Mouse (Mus musculus) neural tube, embryonic 15.5 days (tissue): ENCODE measurements around the gene Birc6. TPM values are rescaled to one million over a fixed set of nuclear protein-coding genes. Genes with fewer than 3 reads are reported as not detected.
"Not testable (repeated sequence)": the region's sequence is repeated elsewhere in the genome, so short reads cannot be mapped to it uniquely, and the experiment has no call there.

Experiments
- ATAC-seq: fragments of 200-750 bp; cut with Nextera tagmentation; 2 replicates; pipeline ENCODE4 v1.8.0; 2017; ENCODE audit warnings: mild to moderate bottlenecking, moderate TSS enrichment, moderate library complexity; ENCODE audit not compliant: low FRiP score
- H3K27ac ChIP-seq: fragments of 300-500 bp; sonication (generic); replicated peaks from 2 replicates; pipeline ENCODE4 v1.5.1; 2015; ENCODE audit warnings: mild to moderate bottlenecking, inconsistent platforms
- H3K27me3 ChIP-seq: fragments of 300-500 bp; sonication (generic); replicated peaks from 2 replicates; pipeline ENCODE4 v1.6.1; 2015; ENCODE audit warnings: inconsistent platforms
- H3K36me3 ChIP-seq: fragments of 300-500 bp; sonication (generic); 2 replicates; pipeline ENCODE4 v1.6.1; 2015; ENCODE audit warnings: inconsistent platforms
- H3K4me1 ChIP-seq: fragments of 300-500 bp; sonication (generic); 2 replicates; pipeline ENCODE4 v1.6.1; 2015; ENCODE audit warnings: inconsistent platforms
- H3K4me2 ChIP-seq: fragments of 300-500 bp; sonication (generic); 2 replicates; pipeline ENCODE4 v1.6.1; 2015; ENCODE audit warnings: inconsistent platforms, mild to moderate bottlenecking, moderate library complexity
- H3K4me3 ChIP-seq: fragments of 300-500 bp; sonication (generic); replicated peaks from 2 replicates; pipeline ENCODE4 v1.5.1; 2015; ENCODE audit warnings: mild to moderate bottlenecking, inconsistent platforms
- H3K9ac ChIP-seq: fragments of 300-500 bp; sonication (generic); replicated peaks from 2 replicates; pipeline ENCODE4 v1.6.1; 2015; ENCODE audit warnings: mild to moderate bottlenecking, inconsistent platforms
- H3K9me3 ChIP-seq: fragments of 300-500 bp; sonication (generic); replicated peaks from 2 replicates; pipeline ENCODE4 v1.6.1; 2016; ENCODE audit warnings: inconsistent platforms
- WGBS: fragments of 180-500 bp; shearing (Covaris S2); methylation state at CpG from one replicate; pipeline ENCODE4 v1.1.7; 2015; ENCODE audit warnings: mixed read lengths; 5-methylcytosine and 5-hydroxymethylcytosine counted together
- polyA plus RNA-seq: library from polyadenylated mRNA; unstranded; fragments of >200 nt; fragmentation: Nextera tagmentation; extraction: Ambion mirVana; gene quantifications from 2 replicates; pipeline ENCODE4 v1.2.1, GENCODE M21; 2015

The Birc6 gene
- polyA plus RNA-seq, 1 experiment from 2014 or later = 81.9 TPM

- Histone ChIP-seq H3K9ac (no peak overlapping the region), H3K27me3 (no peaks in the 10 kb centered on the region), H3K36me3 (peaks cover 38% of the 10 kb centered on the region), H3K9me3 (no peaks in the 10 kb centered on the region), H3K4me2 (no peak overlapping the region), H3K4me3 (no peak overlapping the region), H3K27ac (no peak overlapping the region), H3K4me1 (no peaks in the 10 kb centered on the region)
- ATAC-seq = no peak
- WGBS = 94% methylated on average over 13 of the region's 13 CpGs
Observed at GRCm38 (mm10) chr17:74670031-74670430, 141.9 kb downstream of the Birc6 start.

- Histone ChIP-seq H3K27me3 (no peaks in the 10 kb centered on the region), H3K9me3 (no peaks in the 10 kb centered on the region), H3K4me1 (no peaks in the 10 kb centered on the region), H3K36me3 (peaks cover 44% of the 10 kb centered on the region), H3K27ac (no peak overlapping the region), H3K4me3 (no peak overlapping the region), H3K9ac (no peak overlapping the region), H3K4me2 (no peak overlapping the region)
- no peak for ATAC-seq
- 81% methylated on average over 4 of the region's 4 CpGs for WGBS
Observed at GRCm38 (mm10) chr17:74672446-74672845, 144.4 kb downstream of the Birc6 start.

- no peak for ATAC-seq
- H3K36me3 ChIP-seq = peaks cover 48% of the 10 kb centered on the region
Observed at GRCm38 (mm10) chr17:74673251-74673650, 145.2 kb downstream of the Birc6 start.

GRCm38 (mm10) chr17:74678061-74678460 is 150.0 kb downstream of the Birc6 start:
- H3K4me3 ChIP-seq = no peak overlapping the region
- no peak for ATAC-seq
- no peaks in the 10 kb centered on the region for H3K27me3 ChIP-seq
- 95% methylated on average over 8 of the region's 8 CpGs for WGBS
- no peaks in the 10 kb centered on the region for H3K4me1 ChIP-seq
- H3K4me2 ChIP-seq = no peak overlapping the region
- H3K9ac ChIP-seq = no peak overlapping the region
- H3K27ac ChIP-seq = no peak overlapping the region
- peaks cover 34% of the 10 kb centered on the region for H3K36me3 ChIP-seq
- H3K9me3 ChIP-seq = no peaks in the 10 kb centered on the region

More at GRCm38 (mm10) chr17:74673251-74673650, 145.2 kb downstream of the Birc6 start:
- Histone ChIP-seq H3K9ac (no peak overlapping the region), H3K4me1 (no peaks in the 10 kb centered on the region), H3K27me3 (no peaks in the 10 kb centered on the region), H3K4me3 (no peak overlapping the region), H3K9me3 (no peaks in the 10 kb centered on the region), H3K27ac (no peak overlapping the region), H3K4me2 (no peak overlapping the region)

GRCm38 (mm10) chr17:74684927-74685326 is 156.8 kb downstream of the Birc6 start:
- no peaks in the 10 kb centered on the region for H3K9me3 ChIP-seq
- no peaks in the 10 kb centered on the region for H3K4me1 ChIP-seq
- no peak overlapping the region for H3K9ac ChIP-seq
- no peak for ATAC-seq
- no peak overlapping the region for H3K4me2 ChIP-seq
- H3K36me3 ChIP-seq = peaks cover 15% of the 10 kb centered on the region; the same call in 1 of the 2 replicates
- H3K27ac ChIP-seq = no peak overlapping the region
- 85% methylated on average over 3 of the region's 3 CpGs for WGBS
- H3K4me3 ChIP-seq = no peak overlapping the region
- H3K27me3 ChIP-seq = no peaks in the 10 kb centered on the region

GRCm38 (mm10) chr17:74688555-74688954 is 160.5 kb downstream of the Birc6 start:
- no peak overlapping the region for H3K9ac ChIP-seq
- 94% methylated on average over 2 of the region's 2 CpGs for WGBS
- H3K36me3 ChIP-seq = peaks cover 39% of the 10 kb centered on the region
- H3K4me2 ChIP-seq = no peak overlapping the region
- no peak overlapping the region for H3K4me3 ChIP-seq
- no peaks in the 10 kb centered on the region for H3K27me3 ChIP-seq
- ATAC-seq = no peak
- no peaks in the 10 kb centered on the region for H3K9me3 ChIP-seq
- no peak overlapping the region for H3K27ac ChIP-seq
- no peaks in the 10 kb centered on the region for H3K4me1 ChIP-seq

GRCm38 (mm10) chr17:74689406-74689805 is 161.3 kb downstream of the Birc6 start:
- Histone ChIP-seq H3K9ac (no peak overlapping the region), H3K9me3 (no peaks in the 10 kb centered on the region), H3K4me1 (no peaks in the 10 kb centered on the region), H3K27ac (no peak overlapping the region), H3K4me3 (no peak overlapping the region), H3K27me3 (no peaks in the 10 kb centered on the region), H3K4me2 (no peak overlapping the region), H3K36me3 (peaks cover 39% of the 10 kb centered on the region)
- WGBS = 95% methylated on average over 4 of the region's 4 CpGs
- no peak for ATAC-seq

GRCm38 (mm10) chr17:74701661-74702060 is 173.6 kb downstream of the Birc6 start:
- H3K4me3 ChIP-seq, H3K9ac ChIP-seq, H3K27ac ChIP-seq, H3K27me3 ChIP-seq, H3K9me3 ChIP-seq, ATAC-seq, H3K4me1 ChIP-seq, H3K4me2 ChIP-seq: not testable (repeated sequence)
- peaks cover 66% of the 10 kb centered on the region for H3K36me3 ChIP-seq
- WGBS = 93% methylated on average over 2 of the region's 2 CpGs

- no peaks in the 10 kb centered on the region for H3K27me3 ChIP-seq
- no peaks in the 10 kb centered on the region for H3K4me1 ChIP-seq
- no peak overlapping the region for H3K9ac ChIP-seq
- H3K4me2 ChIP-seq = no peak overlapping the region
- 89% methylated on average over 5 of the region's 5 CpGs for WGBS
- peaks cover 28% of the 10 kb centered on the region for H3K36me3 ChIP-seq
- no peaks in the 10 kb centered on the region for H3K9me3 ChIP-seq
- no peak overlapping the region for H3K27ac ChIP-seq
- no peak for ATAC-seq
- no peak overlapping the region for H3K4me3 ChIP-seq
Observed at GRCm38 (mm10) chr17:74705480-74705879, 177.4 kb downstream of the Birc6 start.

- H3K27ac ChIP-seq = no peak overlapping the region
- ATAC-seq = no peak
- no peak overlapping the region for H3K9ac ChIP-seq
- H3K9me3 ChIP-seq = no peaks in the 10 kb centered on the region
- no peaks in the 10 kb centered on the region for H3K27me3 ChIP-seq
- H3K4me2 ChIP-seq = no peak overlapping the region
- peaks cover 21% of the 10 kb centered on the region for H3K36me3 ChIP-seq
- no peaks in the 10 kb centered on the region for H3K4me1 ChIP-seq
- no peak overlapping the region for H3K4me3 ChIP-seq
Observed at GRCm38 (mm10) chr17:74706593-74706992, 178.5 kb downstream of the Birc6 start.

- Histone ChIP-seq H3K36me3 (peaks cover 15% of the 10 kb centered on the region), H3K9ac (no peak overlapping the region), H3K4me2 (no peak overlapping the region), H3K27ac (no peak overlapping the region), H3K4me1 (no peaks in the 10 kb centered on the region), H3K9me3 (no peaks in the 10 kb centered on the region), H3K4me3 (no peak overlapping the region), H3K27me3 (no peaks in the 10 kb centered on the region)
- WGBS = 88% methylated on average over 7 of the region's 7 CpGs
- no peak for ATAC-seq
Observed at GRCm38 (mm10) chr17:74707637-74708152, 179.6 kb downstream of the Birc6 start.

- Histone ChIP-seq H3K9ac (no peak overlapping the region), H3K4me1 (no peaks in the 10 kb centered on the region), H3K36me3 (no peaks in the 10 kb centered on the region), H3K4me2 (no peak overlapping the region), H3K27ac (no peak overlapping the region), H3K27me3 (0 out of 2 replicates have a peak, but pooled peaks cover 6% of the 10 kb centered on the region), H3K9me3 (no peaks in the 10 kb centered on the region), H3K4me3 (no peak overlapping the region)
- 78% methylated on average over 4 of the region's 4 CpGs for WGBS
- ATAC-seq = no peak
Observed at GRCm38 (mm10) chr17:74710731-74711130, 182.6 kb downstream of the Birc6 start.

GRCm38 (mm10) chr17:74711627-74712026 is 183.5 kb downstream of the Birc6 start:
- no peak overlapping the region for H3K4me2 ChIP-seq
- no peak for ATAC-seq
- 92% methylated on average over 8 of the region's 8 CpGs for WGBS
- H3K4me1 ChIP-seq = no peaks in the 10 kb centered on the region
- no peak overlapping the region for H3K27ac ChIP-seq
- no peaks in the 10 kb centered on the region for H3K36me3 ChIP-seq
- H3K9ac ChIP-seq = no peak overlapping the region
- no peaks in the 10 kb centered on the region for H3K9me3 ChIP-seq
- no peak overlapping the region for H3K4me3 ChIP-seq
- H3K27me3 ChIP-seq = 0 out of 2 replicates have a peak, but pooled peaks cover 7% of the 10 kb centered on the region
